Mouse (Mus musculus): ENCODE measurements around the gene Nudt4.

DNA sequence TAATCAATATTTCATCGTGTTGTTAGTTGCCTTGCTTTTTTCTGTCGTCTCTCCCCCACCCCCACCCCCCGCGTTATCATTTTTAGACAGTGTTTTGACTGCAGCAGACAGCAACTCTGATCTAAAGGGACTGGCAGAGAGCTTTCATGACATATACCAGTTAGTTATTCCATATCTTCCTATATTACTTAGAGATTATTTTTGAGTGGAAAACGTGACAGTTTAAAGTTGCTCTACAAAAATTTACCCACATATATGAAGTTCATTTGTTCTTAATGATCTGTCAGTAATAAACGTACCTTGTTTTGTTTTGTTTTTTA lies 27.8 kb downstream of the Nudt4 start:
- no peak for TF ChIP-seq ZC3H11A (IDR thresholded peaks at IDR 0.05; ENCODE audit: borderline replicate concordance, low read depth, low read length)
- no peak for TF ChIP-seq HCFC1 (IDR thresholded peaks at IDR 0.05; ENCODE audit: borderline replicate concordance, insufficient read depth, low read length)
- no peak for TF ChIP-seq CHD2 (IDR thresholded peaks at IDR 0.05; ENCODE audit: low read depth, low read length)
- TF ChIP-seq MAFK (IDR thresholded peaks at IDR 0.05; ENCODE audit: insufficient read depth, low read depth, low read length), result no peak
- no peak for TF ChIP-seq ZNF384 (IDR thresholded peaks at IDR 0.05; ENCODE audit: low read depth, low read length)
